Mouse (Mus musculus): ENCODE measurements around the gene Cbfa2t3. TPM values are rescaled to one million over a fixed set of nuclear protein-coding genes. Genes with fewer than 3 reads are reported as not detected.
A peak's percentile ranks its signal among the peaks of the same experiment; 100 is the strongest.

Gene Cbfa2t3
- polyA plus RNA-seq, 1 experiment from 2014 or later = 20.2 TPM

- no peak overlapping the region for H3K4me2 ChIP-seq (replicated peaks)
- no peaks in the 10 kb centered on the region for H3K27me3 ChIP-seq
- peaks cover 42% of the 10 kb centered on the region for H3K4me1 ChIP-seq (replicated peaks)
- H3K4me3 ChIP-seq (replicated peaks) = no peak overlapping the region
- 82% methylated on average over 9 of the region's 9 CpGs for WGBS
- H3K9me3 ChIP-seq = no peaks in the 10 kb centered on the region
- ATAC-seq = no peak
- H3K9ac ChIP-seq (replicated peaks) = no peak overlapping the region
- H3K36me3 ChIP-seq = no peaks in the 10 kb centered on the region
- no peak overlapping the region for H3K27ac ChIP-seq
These were observed 40.1 kb downstream of the Cbfa2t3 start for GRCm38 (mm10) chr8:122658807-122659160.

DNA sequence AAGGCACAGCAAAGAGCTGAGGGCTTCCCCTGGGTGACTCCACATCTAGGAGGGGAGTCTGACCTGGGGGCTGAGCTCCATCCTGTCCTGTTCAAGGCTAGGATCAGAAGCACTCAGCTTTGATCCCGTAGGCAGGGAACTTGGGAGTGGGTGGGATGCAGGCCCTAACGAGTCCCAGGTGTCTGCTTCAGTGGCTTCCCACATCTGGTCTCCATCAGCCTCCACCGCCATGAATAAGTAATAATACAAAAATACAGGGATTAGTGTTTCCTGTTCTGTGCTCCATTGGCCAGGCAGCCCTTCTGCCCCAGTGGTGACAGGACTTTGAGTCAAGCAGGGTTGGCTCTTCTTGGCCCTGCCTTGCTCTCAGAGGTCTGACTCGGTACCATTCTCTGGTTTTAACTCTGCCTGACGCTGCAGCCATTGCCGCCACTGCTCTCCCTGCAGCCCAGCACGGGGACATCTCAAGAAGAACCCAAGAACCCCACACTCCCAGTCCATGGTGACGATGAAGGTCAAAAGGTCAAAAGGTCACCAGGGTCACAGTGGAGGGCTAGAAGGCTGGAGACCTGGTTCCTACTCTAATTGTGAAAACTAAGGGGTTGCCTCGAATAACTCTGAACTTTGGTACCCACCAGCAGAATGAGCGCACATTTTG lies 40.6 kb downstream of the Cbfa2t3 start:
- Histone ChIP-seq H3K4me1 (replicated peaks) (peaks cover 41% of the 10 kb centered on the region), H3K4me3 (replicated peaks) (no peak overlapping the region), H3K27ac (no peak overlapping the region), H3K27me3 (no peaks in the 10 kb centered on the region), H3K4me2 (replicated peaks) (no peak overlapping the region), H3K36me3 (no peaks in the 10 kb centered on the region), H3K9me3 (no peaks in the 10 kb centered on the region), H3K9ac (replicated peaks) (no peak overlapping the region)
- 72% methylated on average over 10 of the region's 10 CpGs for WGBS
- ATAC-seq = no peak

- Histone ChIP-seq H3K27me3 (no peaks in the 10 kb centered on the region), H3K27ac (no peak overlapping the region), H3K4me2 (replicated peaks) (no peak overlapping the region), H3K9me3 (no peaks in the 10 kb centered on the region), H3K36me3 (no peaks in the 10 kb centered on the region), H3K4me3 (replicated peaks) (no peak overlapping the region), H3K4me1 (replicated peaks) (peaks cover 44% of the 10 kb centered on the region), H3K9ac (replicated peaks) (no peak overlapping the region)
- 91% methylated on average over 13 of the region's 13 CpGs for WGBS
- no peak for ATAC-seq
These were observed 42.6 kb downstream of the Cbfa2t3 start for GRCm38 (mm10) chr8:122656056-122656999.

DNA sequence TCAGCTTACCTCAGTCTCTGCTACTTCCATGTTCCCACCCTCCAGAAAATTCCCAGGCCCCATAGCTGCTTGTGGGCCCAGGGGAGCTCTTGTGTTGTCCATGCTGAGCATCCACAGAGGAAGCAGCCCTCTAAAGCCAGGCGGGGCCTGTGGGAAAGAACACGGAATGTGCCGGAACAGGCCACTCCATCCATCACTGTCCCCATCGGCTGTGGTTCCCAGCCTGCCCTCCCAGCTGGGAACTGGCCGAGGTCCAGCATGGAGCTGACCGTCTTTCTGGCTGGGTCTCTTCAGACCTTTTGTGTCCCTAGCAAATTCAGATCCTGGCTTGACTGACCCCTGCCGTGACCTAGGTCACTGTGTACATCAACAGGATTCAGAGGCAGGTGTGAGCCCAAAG lies 44.1 kb downstream of the Cbfa2t3 start:
- ATAC-seq = no peak
- 78% methylated on average over 7 of the region's 7 CpGs for WGBS
- Histone ChIP-seq H3K27ac (no peak overlapping the region), H3K9ac (replicated peaks) (no peak overlapping the region), H3K4me3 (replicated peaks) (no peak overlapping the region), H3K36me3 (peaks cover 9% of the 10 kb centered on the region), H3K9me3 (no peaks in the 10 kb centered on the region), H3K4me1 (replicated peaks) (peaks cover 44% of the 10 kb centered on the region), H3K27me3 (no peaks in the 10 kb centered on the region), H3K4me2 (replicated peaks) (no peak overlapping the region)

DNA sequence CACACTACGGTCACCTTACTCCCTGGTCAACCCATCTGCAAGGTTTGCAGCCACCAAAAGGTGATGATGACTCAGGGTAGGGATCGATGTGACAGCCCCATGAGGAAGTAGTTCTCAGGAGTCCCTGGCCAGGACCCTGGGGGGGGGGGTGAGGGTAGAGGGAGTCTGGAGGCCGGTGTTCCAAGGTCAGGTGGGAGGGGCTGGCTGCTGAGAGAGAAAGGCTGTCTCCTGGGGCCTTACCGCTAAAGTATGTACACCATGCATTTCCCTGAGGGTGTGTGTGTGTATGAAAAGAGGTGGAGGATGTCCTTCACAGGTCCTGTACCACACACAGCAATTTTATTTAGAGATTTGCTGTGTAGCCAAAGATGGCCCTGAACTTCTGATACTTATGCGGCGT lies 46.3 kb downstream of the Cbfa2t3 start:
- WGBS = 76% methylated on average over 6 of the region's 6 CpGs
- no peak overlapping the region for H3K9ac ChIP-seq (replicated peaks)
- no peak overlapping the region for H3K4me3 ChIP-seq (replicated peaks)
- H3K27me3 ChIP-seq = no peaks in the 10 kb centered on the region
- H3K27ac ChIP-seq = no peak overlapping the region
- no peak overlapping the region for H3K4me2 ChIP-seq (replicated peaks)
- H3K9me3 ChIP-seq = no peaks in the 10 kb centered on the region
- peaks cover 30% of the 10 kb centered on the region for H3K36me3 ChIP-seq
- ATAC-seq = no peak
- peaks cover 30% of the 10 kb centered on the region for H3K4me1 ChIP-seq (replicated peaks)

GRCm38 (mm10) chr8:122651326-122651921 lies 47.5 kb downstream of the Cbfa2t3 start:
- peak; percentile 72 for ATAC-seq
- Histone ChIP-seq H3K27ac (peak overlapping the region; percentile 35), H3K9ac (replicated peaks) (no peak overlapping the region; the same call in 1 of the 2 replicates), H3K9me3 (no peaks in the 10 kb centered on the region), H3K4me3 (replicated peaks) (no peak overlapping the region), H3K27me3 (no peaks in the 10 kb centered on the region), H3K36me3 (peaks cover 40% of the 10 kb centered on the region), H3K4me1 (replicated peaks) (peaks cover 30% of the 10 kb centered on the region), H3K4me2 (replicated peaks) (no peak overlapping the region)
- WGBS = 59% methylated on average over 16 of the region's 16 CpGs

DNA sequence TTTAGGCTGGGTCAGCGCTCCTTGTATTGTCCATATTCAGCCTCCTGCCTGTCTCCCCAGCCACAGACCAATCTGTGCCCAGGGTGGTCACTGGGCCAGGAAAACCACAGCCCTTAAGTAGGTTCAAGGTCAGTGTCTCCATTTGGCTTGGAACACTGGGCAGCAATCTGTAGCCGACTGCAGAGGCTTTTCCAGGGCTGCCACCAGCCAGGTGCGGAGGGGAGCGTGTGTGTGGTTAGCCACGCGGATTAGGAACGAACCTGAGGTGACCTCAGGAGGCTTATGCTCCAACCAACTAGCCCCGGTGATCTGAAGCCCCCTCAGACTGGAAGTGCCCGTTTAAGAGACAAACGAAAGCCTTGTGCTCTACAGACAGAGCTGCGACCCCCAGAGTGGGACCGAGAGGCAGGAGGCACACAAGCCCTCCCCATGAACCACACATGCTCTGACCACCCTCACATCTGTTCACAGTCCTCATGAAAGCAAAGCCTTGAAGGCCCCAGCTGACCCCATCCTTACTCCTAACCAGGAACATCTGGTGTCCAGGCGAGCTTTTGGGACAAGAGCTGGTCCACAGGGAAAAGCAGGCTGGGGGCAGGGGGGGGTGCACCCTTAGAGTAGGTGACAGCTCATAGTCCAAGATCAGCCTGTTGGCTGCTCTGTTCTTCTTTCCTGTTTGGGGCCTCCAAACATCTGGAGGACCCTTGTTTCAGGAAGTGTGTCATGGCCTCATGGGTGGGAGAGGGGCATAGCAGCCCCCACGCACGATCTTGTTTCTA lies 50.5 kb downstream of the Cbfa2t3 start:
- no peak for ATAC-seq
- peaks cover 55% of the 10 kb centered on the region for H3K36me3 ChIP-seq
- H3K9me3 ChIP-seq = no peaks in the 10 kb centered on the region
- no peak overlapping the region for H3K4me3 ChIP-seq (replicated peaks)
- no peaks in the 10 kb centered on the region for H3K27me3 ChIP-seq
- no peak overlapping the region for H3K4me2 ChIP-seq (replicated peaks)
- 82% methylated on average over 15 of the region's 15 CpGs for WGBS
- H3K4me1 ChIP-seq (replicated peaks) = peaks cover 28% of the 10 kb centered on the region
- H3K9ac ChIP-seq (replicated peaks) = no peak overlapping the region
- no peak overlapping the region for H3K27ac ChIP-seq

GRCm38 (mm10) chr8:122646337-122646736 lies 52.6 kb downstream of the Cbfa2t3 start:
- Histone ChIP-seq H3K9ac (replicated peaks) (no peak overlapping the region), H3K4me1 (replicated peaks) (peaks cover 10% of the 10 kb centered on the region), H3K9me3 (no peaks in the 10 kb centered on the region), H3K4me3 (replicated peaks) (no peak overlapping the region), H3K27ac (no peak overlapping the region), H3K4me2 (replicated peaks) (no peak overlapping the region), H3K27me3 (no peaks in the 10 kb centered on the region), H3K36me3 (peaks cover 72% of the 10 kb centered on the region)
- ATAC-seq = no peak
- WGBS = 87% methylated on average over 16 of the region's 16 CpGs

DNA sequence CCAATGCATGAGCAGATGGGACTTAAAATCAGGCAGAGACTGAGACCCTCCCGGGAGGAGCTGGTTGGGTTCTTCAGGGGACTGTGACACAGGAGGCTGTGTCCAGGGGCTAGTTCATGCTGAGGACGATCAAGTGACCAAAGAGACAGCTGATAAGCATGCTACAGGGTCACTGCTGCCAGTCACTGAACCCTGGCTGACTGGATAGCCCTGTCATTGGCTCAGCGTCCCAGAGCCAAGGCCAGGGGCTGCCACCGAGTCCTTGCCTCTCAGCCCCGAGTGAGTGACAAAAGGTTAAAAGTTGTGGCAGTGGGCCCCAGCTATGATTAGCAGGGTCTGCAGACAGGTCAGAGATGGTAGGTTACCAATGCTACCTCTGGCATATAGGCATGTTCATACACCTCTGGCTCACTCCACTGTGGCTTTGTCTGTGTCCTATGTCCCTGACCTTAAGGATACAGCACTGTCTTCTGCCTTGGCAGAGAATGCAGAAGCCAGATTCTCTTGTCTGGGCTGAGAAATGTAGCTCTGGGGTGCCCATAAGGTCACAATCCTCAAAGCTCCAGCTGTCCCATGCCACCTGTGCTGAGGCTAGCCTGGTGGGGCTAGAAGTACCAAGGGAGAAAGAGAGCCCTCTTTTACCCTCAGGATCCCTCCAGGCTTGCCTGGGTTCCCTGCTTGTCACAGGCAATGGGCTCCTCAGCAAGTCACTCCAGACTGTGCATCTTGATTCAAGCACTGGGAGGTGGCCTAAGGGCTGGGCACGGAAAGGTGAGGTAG lies 54.5 kb downstream of the Cbfa2t3 start:
- 81% methylated on average over 6 of the region's 6 CpGs for WGBS
- peaks cover 63% of the 10 kb centered on the region for H3K36me3 ChIP-seq

GRCm38 (mm10) chr8:122642071-122642470 lies 56.8 kb downstream of the Cbfa2t3 start:
- no peaks in the 10 kb centered on the region for H3K27me3 ChIP-seq
- peaks cover 64% of the 10 kb centered on the region for H3K36me3 ChIP-seq
- H3K4me2 ChIP-seq (replicated peaks) = no peak overlapping the region
- H3K9ac ChIP-seq (replicated peaks) = no peak overlapping the region
- peaks cover 19% of the 10 kb centered on the region for H3K4me1 ChIP-seq (replicated peaks)
- H3K9me3 ChIP-seq = no peaks in the 10 kb centered on the region
- no peak for ATAC-seq
- H3K27ac ChIP-seq = no peak overlapping the region
- WGBS = 77% methylated on average over 9 of the region's 9 CpGs
- H3K4me3 ChIP-seq (replicated peaks) = no peak overlapping the region

More for the DNA sequence above, 54.5 kb downstream of the Cbfa2t3 start:
- Histone ChIP-seq H3K9me3 (no peaks in the 10 kb centered on the region), H3K9ac (replicated peaks) (no peak overlapping the region), H3K4me3 (replicated peaks) (no peak overlapping the region), H3K27me3 (no peaks in the 10 kb centered on the region), H3K4me1 (replicated peaks) (peaks cover 9% of the 10 kb centered on the region), H3K4me2 (replicated peaks) (no peak overlapping the region), H3K27ac (no peak overlapping the region; the same call in 1 of the 2 replicates)
- ATAC-seq = no peak

DNA sequence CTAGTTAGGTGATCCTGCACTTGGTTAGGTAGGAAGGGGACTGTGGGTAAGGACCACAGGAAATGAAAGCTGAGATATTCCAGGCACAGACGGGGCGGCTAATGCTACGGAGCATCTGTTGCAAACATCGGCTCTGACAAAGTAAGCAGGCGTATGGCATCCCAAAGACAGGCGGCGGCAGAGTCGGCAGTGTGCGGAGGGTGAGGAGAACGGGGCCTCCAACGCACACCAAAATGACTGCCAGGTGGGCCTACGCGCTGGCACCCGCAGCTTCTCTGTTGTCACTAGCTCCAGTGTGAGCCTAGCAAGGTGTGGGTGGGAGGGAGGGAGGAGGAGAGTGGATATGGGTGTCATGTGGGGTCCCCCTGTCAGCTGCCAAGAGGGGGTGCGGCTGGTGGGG lies 57.5 kb downstream of the Cbfa2t3 start:
- H3K4me3 ChIP-seq (replicated peaks) = no peak overlapping the region
- H3K4me1 ChIP-seq (replicated peaks) = peaks cover 19% of the 10 kb centered on the region
- 89% methylated on average over 15 of the region's 15 CpGs for WGBS
- peaks cover 64% of the 10 kb centered on the region for H3K36me3 ChIP-seq
- H3K27me3 ChIP-seq = no peaks in the 10 kb centered on the region
- no peak overlapping the region for H3K9ac ChIP-seq (replicated peaks)
- no peak for ATAC-seq
- no peaks in the 10 kb centered on the region for H3K9me3 ChIP-seq
- no peak overlapping the region for H3K4me2 ChIP-seq (replicated peaks)
- no peak overlapping the region for H3K27ac ChIP-seq
